Mouse (Mus musculus) central nervous system, embryonic 14 days (tissue): Measurements from ENCODE around the gene Rps6. TPM values are rescaled to one million over a fixed set of nuclear protein-coding genes. Genes with fewer than 3 reads are reported as not detected.

ENCODE experiments used
- polyA plus RNA-seq: library from polyadenylated mRNA; depleted of rRNA; stranded (reverse); fragments of >200 nt; gene quantifications from 2 replicates; pipeline ENCODE4 v1.2.3, GENCODE M21; 2012; rRNA removed

Rps6 gene
- polyA plus RNA-seq: 1,333 and 1,455 TPM in 2 replicates

GRCm38 (mm10) chr4:86857113-86858069, at the start of gene Rps6:
Rps6 (minus strand) TSS chr4:86857412.

GRCm38 (mm10) chr4:86874146-86874847, 17.1 kb upstream of the Rps6 start, which contains the start of gene Acer2:
Acer2 (plus strand) TSS chr4:86874396.

Other genes with a start within 250 kb of the Rps6 start
- gene Haus6, start 245.4 kb downstream of the Rps6 start, polyA plus RNA-seq: 7.7 and 8.8 TPM in 2 replicates
- gene Plin2, start 187.4 kb downstream of the Rps6 start, polyA plus RNA-seq: 49.6 and 54.2 TPM in 2 replicates
- gene Dennd4c, start 108.9 kb downstream of the Rps6 start, polyA plus RNA-seq: 7.3 and 7.7 TPM in 2 replicates
- 9.8 and 10.2 TPM in 2 replicates for gene Acer2, start 17.0 kb upstream of the Rps6 start, polyA plus RNA-seq